Mouse (Mus musculus): ENCODE results near the gene Nid2. TPM values are rescaled to one million over a fixed set of nuclear protein-coding genes. Genes with fewer than 3 reads are reported as not detected.

The Nid2 gene
- polyA plus RNA-seq, 1 experiment from 2014 or later = 117 TPM

DNA sequence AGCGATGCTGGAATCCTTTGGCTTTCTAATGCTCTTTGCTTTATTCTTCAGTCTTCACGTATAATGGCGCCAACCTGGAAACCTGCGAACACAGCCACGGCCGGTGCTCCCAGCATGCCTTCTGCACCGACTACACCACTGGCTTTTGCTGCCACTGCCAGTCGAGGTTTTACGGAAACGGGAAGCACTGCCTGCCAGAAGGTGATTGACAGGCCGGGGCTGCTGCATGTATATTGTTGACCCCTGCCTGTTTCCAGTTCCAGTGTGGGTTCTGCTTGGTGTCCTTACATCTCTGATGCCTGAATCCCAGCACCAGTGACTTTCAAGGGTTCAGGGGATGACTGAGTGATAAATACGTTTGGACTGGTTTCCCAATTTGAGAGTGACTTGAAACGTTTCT, 26.9 kb downstream of the Nid2 start:
- Histone ChIP-seq H3K27ac (ENCODE audit: low read depth) (no peak overlapping the region), H3K4me3 (ENCODE audit: low read depth, low read length) (no peak overlapping the region), H3K9ac (no peak overlapping the region), H3K9me3 (ENCODE audit: low read depth, low read length) (no peaks in the 10 kb centered on the region), H3K27me3 (ENCODE audit: insufficient read depth, low read length) (no peaks in the 10 kb centered on the region), H3K4me1 (ENCODE audit: insufficient read depth) (no peaks in the 10 kb centered on the region), H3K4me2 (no peak overlapping the region), H3K36me3 (ENCODE audit: insufficient read depth) (peaks cover 43% of the 10 kb centered on the region)
- DNase-seq = no peak
- TF ChIP-seq CTCF (IDR thresholded peaks at IDR 0.05; ENCODE audit: low read depth) = no peak
- ATAC-seq (ENCODE audit: insufficient read depth) = no peak
- 83% methylated on average over 13 of the region's 13 CpGs for WGBS

- DNase-seq (no peak), ATAC-seq (ENCODE audit: insufficient read depth) (no peak)
- Histone ChIP-seq H3K4me3 (ENCODE audit: low read depth, low read length) (no peak overlapping the region), H3K27ac (ENCODE audit: low read depth) (no peak overlapping the region), H3K9me3 (ENCODE audit: low read depth, low read length) (no peaks in the 10 kb centered on the region), H3K4me1 (ENCODE audit: insufficient read depth) (no peaks in the 10 kb centered on the region), H3K9ac (no peak overlapping the region), H3K27me3 (ENCODE audit: insufficient read depth, low read length) (no peaks in the 10 kb centered on the region), H3K36me3 (ENCODE audit: insufficient read depth) (peaks cover 17% of the 10 kb centered on the region; the same call in 1 of the 2 replicates), H3K4me2 (no peak overlapping the region)
- WGBS = 61% methylated on average over 9 of the region's 9 CpGs
- TF ChIP-seq CTCF (IDR thresholded peaks at IDR 0.05; ENCODE audit: low read depth) = no peak
These were observed 34.9 kb downstream of the Nid2 start for GRCm38 (mm10) chr14:19785797-19786588.

GRCm38 (mm10) chr14:19788443-19788842, 37.4 kb downstream of the Nid2 start:
- no peak for ATAC-seq (ENCODE audit: insufficient read depth)
- TF ChIP-seq CTCF (IDR thresholded peaks at IDR 0.05; ENCODE audit: low read depth) = no peak

DNA sequence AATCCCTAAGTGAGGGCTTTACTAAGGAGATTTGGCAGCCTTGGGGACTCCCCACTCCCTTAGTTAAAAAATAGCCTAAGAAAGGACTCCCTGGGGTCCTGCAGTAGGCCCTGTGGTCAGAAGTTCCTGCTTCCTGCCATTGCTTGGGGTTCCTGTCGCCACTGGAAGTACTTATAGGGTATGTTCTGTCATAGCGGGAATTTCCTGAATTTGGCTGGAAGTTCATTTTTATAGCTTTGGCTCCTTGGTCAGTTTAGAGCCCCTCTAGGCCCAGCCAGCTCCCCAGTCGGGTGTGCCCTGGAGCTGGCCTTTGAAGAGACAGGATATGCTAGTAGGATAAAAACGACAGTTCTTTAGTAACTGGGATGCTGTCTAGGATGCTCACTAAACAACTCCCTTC, 43.8 kb downstream of the Nid2 start:
- 57% methylated on average over 4 of the region's 4 CpGs for WGBS
- ATAC-seq (ENCODE audit: insufficient read depth) (no peak), DNase-seq (no peak)
- no peak overlapping the region for H3K27ac ChIP-seq (ENCODE audit: low read depth)
- H3K9ac ChIP-seq = no peak overlapping the region
- no peak for TF ChIP-seq CTCF (IDR thresholded peaks at IDR 0.05; ENCODE audit: low read depth)
- H3K4me2 ChIP-seq = no peak overlapping the region
- H3K4me1 ChIP-seq (ENCODE audit: insufficient read depth) = no peaks in the 10 kb centered on the region
- H3K36me3 ChIP-seq (ENCODE audit: insufficient read depth) = peaks cover 31% of the 10 kb centered on the region
- H3K27me3 ChIP-seq (ENCODE audit: insufficient read depth, low read length) = no peaks in the 10 kb centered on the region
- no peak overlapping the region for H3K4me3 ChIP-seq (ENCODE audit: low read depth, low read length)
- no peaks in the 10 kb centered on the region for H3K9me3 ChIP-seq (ENCODE audit: low read depth, low read length)

More at GRCm38 (mm10) chr14:19788443-19788842, 37.4 kb downstream of the Nid2 start:
- Histone ChIP-seq H3K9ac (no peak overlapping the region), H3K9me3 (ENCODE audit: low read depth, low read length) (no peaks in the 10 kb centered on the region), H3K27ac (ENCODE audit: low read depth) (no peak overlapping the region), H3K27me3 (ENCODE audit: insufficient read depth, low read length) (no peaks in the 10 kb centered on the region), H3K4me1 (ENCODE audit: insufficient read depth) (no peaks in the 10 kb centered on the region), H3K36me3 (ENCODE audit: insufficient read depth) (peaks cover 10% of the 10 kb centered on the region; the same call in 1 of the 2 replicates), H3K4me2 (no peak overlapping the region), H3K4me3 (ENCODE audit: low read depth, low read length) (no peak overlapping the region)
- WGBS = 69% methylated on average over 1 of the region's 1 CpGs
- DNase-seq = no peak

DNA sequence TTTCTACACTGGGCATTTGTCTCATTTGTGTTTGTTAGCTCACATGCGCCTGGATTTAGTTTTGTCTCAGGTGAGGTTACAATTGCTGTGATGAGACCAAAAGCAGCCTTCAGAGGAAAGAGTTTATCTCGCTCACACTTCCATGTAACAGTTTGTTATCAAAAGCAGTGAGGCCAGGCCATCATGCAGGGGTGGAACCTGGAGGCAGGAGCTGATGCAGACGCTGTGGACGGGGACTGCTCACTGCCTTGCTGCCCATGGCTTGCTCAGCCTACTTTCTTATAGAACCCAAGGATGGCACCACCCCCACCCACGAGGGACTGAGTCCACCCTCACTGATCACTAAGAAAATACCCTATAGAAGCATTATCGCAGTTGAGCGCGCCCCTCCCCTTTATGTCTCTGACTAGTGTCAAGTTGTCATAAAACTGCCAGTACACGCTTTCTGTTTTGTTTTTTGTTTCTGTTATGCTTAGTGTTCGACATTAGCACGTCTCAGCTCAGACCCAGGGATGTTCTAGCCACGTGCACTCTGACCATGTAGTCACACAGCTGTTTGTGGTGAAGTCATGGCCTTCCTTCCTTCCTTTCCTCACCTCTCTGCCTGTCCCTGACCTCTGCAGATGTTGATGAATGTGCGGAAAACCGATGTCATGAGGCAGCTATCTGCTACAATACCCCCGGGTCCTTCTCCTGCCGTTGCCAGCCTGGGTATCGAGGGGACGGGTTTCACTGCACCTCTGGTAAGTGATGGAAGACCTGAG, 45.7 kb downstream of the Nid2 start:
- H3K9ac ChIP-seq = no peak overlapping the region
- no peak overlapping the region for H3K27ac ChIP-seq (ENCODE audit: low read depth)
- no peaks in the 10 kb centered on the region for H3K9me3 ChIP-seq (ENCODE audit: low read depth, low read length)
- H3K4me2 ChIP-seq = no peak overlapping the region
- H3K4me1 ChIP-seq (ENCODE audit: insufficient read depth) = no peaks in the 10 kb centered on the region
- H3K36me3 ChIP-seq (ENCODE audit: insufficient read depth) = peaks cover 35% of the 10 kb centered on the region
- 67% methylated on average over 18 of the region's 18 CpGs for WGBS
- no peak overlapping the region for H3K4me3 ChIP-seq (ENCODE audit: low read depth, low read length)
- no peak for TF ChIP-seq CTCF (IDR thresholded peaks at IDR 0.05; ENCODE audit: low read depth)
- peak; percentile 31 for DNase-seq
- no peaks in the 10 kb centered on the region for H3K27me3 ChIP-seq (ENCODE audit: insufficient read depth, low read length)
- ATAC-seq (ENCODE audit: insufficient read depth) = no peak

- no peak for TF ChIP-seq CTCF (IDR thresholded peaks at IDR 0.05; ENCODE audit: low read depth)
- Histone ChIP-seq H3K27me3 (ENCODE audit: insufficient read depth, low read length) (no peaks in the 10 kb centered on the region), H3K27ac (ENCODE audit: low read depth) (no peak overlapping the region), H3K4me1 (ENCODE audit: insufficient read depth) (no peaks in the 10 kb centered on the region), H3K9ac (no peak overlapping the region), H3K4me3 (ENCODE audit: low read depth, low read length) (no peak overlapping the region), H3K9me3 (ENCODE audit: low read depth, low read length) (no peaks in the 10 kb centered on the region), H3K36me3 (ENCODE audit: insufficient read depth) (peaks cover 39% of the 10 kb centered on the region), H3K4me2 (no peak overlapping the region)
- WGBS = 36% methylated on average over 2 of the region's 2 CpGs
- ATAC-seq (ENCODE audit: insufficient read depth) (no peak), DNase-seq (no peak)
These were observed 49.4 kb downstream of the Nid2 start for GRCm38 (mm10) chr14:19800485-19800884.
